25 mouse cellular contexts compared by ENCODE assay signal in genomic region chr5:24486738-24487137, GRCm38 (mm10). TPM values are rescaled to one million over a fixed set of nuclear protein-coding genes. Genes with fewer than 3 reads are reported as not detected.
DNase-seq lines count a peak whose midpoint lies in the region; ATAC-seq and TF ChIP-seq lines count a peak whose summit lies in the region.
"Had no signal": no experiment of that assay in that cellular context is flagged by ENCODE, and none has a peak within 500 bp of the region (broad histone marks: within the 10 kb centered on the region; RNA-seq: fewer than 3 reads in every experiment).

No protein-coding gene starts in this region.

- TF ChIP-seq EP300 in heart, adult 2 months (IDR thresholded peaks at IDR 0.05; ENCODE audit: insufficient read depth, low read depth, low read length) = no peak

- 89% methylated on average over 5 of the region's 5 CpGs for WGBS in heart, adult 2 months
- 69% methylated on average over 5 of the region's 5 CpGs for WGBS in hindbrain, postnatal 0 days
- 86% methylated on average over 5 of the region's 5 CpGs for WGBS in hindbrain, embryonic 10.5 days

- no peaks in the 10 kb centered on the region for H3K27me3 ChIP-seq in heart, adult 2 months (ENCODE audit: control insufficient read depth, insufficient read depth, low read length)
- H3K27me3 ChIP-seq in hindbrain, postnatal 0 days (ENCODE audit: insufficient read depth, low read length) = no peaks in the 10 kb centered on the region
- peaks cover 34% of the 10 kb centered on the region for H3K27me3 ChIP-seq in hindbrain, embryonic 10.5 days (ENCODE audit: insufficient read depth, poor library complexity, severe bottlenecking)
- H3K27me3 ChIP-seq: CH12.LX; embryonic facial prominence, embryonic 15.5 days; Patski had no signal

- no peak overlapping the region for H3K9ac ChIP-seq in heart, adult 2 months (ENCODE audit: low read depth, low read length)
- no peak overlapping the region for H3K9ac ChIP-seq in hindbrain, postnatal 0 days (replicated peaks; ENCODE audit: low read length)
- H3K9ac ChIP-seq: embryonic facial prominence, embryonic 12.5 days; embryonic facial prominence, embryonic 15.5 days; forebrain, embryonic 12.5 days; forebrain, embryonic 15.5 days; heart, embryonic 12.5 days; heart, embryonic 15.5 days; hindbrain, embryonic 14.5 days had no signal

- no peak for TF ChIP-seq CTCF in heart, adult 2 months (IDR thresholded peaks at IDR 0.05)
- no peak for TF ChIP-seq CTCF in hindbrain, postnatal 0 days (IDR thresholded peaks at IDR 0.05; ENCODE audit: low read depth)

- intact Hi-C loops in heart, adult 2 months (cut with DNase I) = loop anchor here (2.0 to 5.0 kb wide), 2 partner anchors 69 to 164 kb away; no protein-coding TSS in a partner anchor
- intact Hi-C loops in heart, postnatal 10 days (cut with DNase I) = loop anchor here (5.0 to 10.0 kb wide), 2 partner anchors 166 to 222 kb away; no protein-coding TSS in a partner anchor

- H3K4me1 ChIP-seq in heart, adult 2 months (ENCODE audit: control insufficient read depth, insufficient read depth, low read length) = peaks cover 3% of the 10 kb centered on the region
- peaks cover 20% of the 10 kb centered on the region for H3K4me1 ChIP-seq in hindbrain, postnatal 0 days (ENCODE audit: insufficient read depth, low read length)
- H3K4me1 ChIP-seq in hindbrain, embryonic 10.5 days (replicated peaks) = peaks cover 57% of the 10 kb centered on the region

- no peaks in the 10 kb centered on the region for H3K36me3 ChIP-seq in heart, adult 2 months (ENCODE audit: control insufficient read depth, insufficient read depth, low read length)
- H3K36me3 ChIP-seq in hindbrain, postnatal 0 days (ENCODE audit: insufficient read depth, low read length) = peaks cover 49% of the 10 kb centered on the region
- H3K36me3 ChIP-seq in hindbrain, embryonic 10.5 days = peaks cover 97% of the 10 kb centered on the region

- peak overlapping the region; percentile 13; the same call in 1 of the 2 replicates for H3K27ac ChIP-seq in heart, adult 2 months
- peak overlapping the region; percentile 27; the same call in 1 of the 2 replicates for H3K27ac ChIP-seq in hindbrain, postnatal 0 days
- no peak overlapping the region for H3K27ac ChIP-seq in hindbrain, embryonic 10.5 days
- H3K27ac ChIP-seq: embryonic facial prominence, embryonic 12.5 days; embryonic facial prominence, embryonic 15.5 days; forebrain, embryonic 12.5 days; forebrain, embryonic 15.5 days; heart, embryonic 15.5 days; hindbrain, embryonic 14.5 days had no signal

- no peak overlapping the region for H3K4me3 ChIP-seq in heart, adult 2 months
- no peak overlapping the region for H3K4me3 ChIP-seq in hindbrain, postnatal 0 days (ENCODE audit: low read length)
- no peak overlapping the region for H3K4me3 ChIP-seq in hindbrain, embryonic 10.5 days
- H3K4me3 ChIP-seq: embryonic facial prominence, embryonic 12.5 days; embryonic facial prominence, embryonic 15.5 days; forebrain, embryonic 12.5 days; forebrain, embryonic 15.5 days; heart, embryonic 12.5 days; heart, embryonic 15.5 days had no signal

- no peaks in the 10 kb centered on the region for H3K79me2 ChIP-seq in heart, adult 2 months (replicated peaks; ENCODE audit: control insufficient read depth, insufficient read depth, low read length)

- H3K9me3 ChIP-seq in hindbrain, postnatal 0 days (ENCODE audit: low read length) = no peaks in the 10 kb centered on the region
- H3K9me3 ChIP-seq in hindbrain, embryonic 10.5 days = no peaks in the 10 kb centered on the region
- H3K9me3 ChIP-seq: embryonic facial prominence, embryonic 12.5 days; embryonic facial prominence, embryonic 15.5 days; forebrain, embryonic 12.5 days; forebrain, embryonic 15.5 days; G1E; heart, embryonic 12.5 days; heart, embryonic 15.5 days had no signal

- no peak for TF ChIP-seq POLR2A in heart, adult 2 months (IDR thresholded peaks at IDR 0.05; ENCODE audit: insufficient read depth, low read depth, low read length)

- no peak overlapping the region for H3K4me2 ChIP-seq in hindbrain, postnatal 0 days (ENCODE audit: low read depth, low read length)
- H3K4me2 ChIP-seq: embryonic facial prominence, embryonic 12.5 days; embryonic facial prominence, embryonic 15.5 days; forebrain, embryonic 12.5 days; forebrain, embryonic 15.5 days; heart, embryonic 12.5 days; heart, embryonic 15.5 days; hindbrain, embryonic 14.5 days had no signal

- ATAC-seq in hindbrain, postnatal 0 days = no peak
- ATAC-seq: forebrain, embryonic 15.5 days; intestine, embryonic 16.5 days had no signal

- DNase-seq in cerebellum, adult 9-10 months = peak; percentile 60
- no peak for DNase-seq in cerebellum, adult 11 months
- no peak for DNase-seq in heart, adult 2 months
- DNase-seq in heart, postnatal 10 days = no peak
- no peak for DNase-seq in hindbrain, postnatal 0 days (ENCODE audit: low spot score)
- DNase-seq in hindbrain, embryonic 10.5 days (ENCODE audit: low spot score) = no peak
- peak; percentile 68 for DNase-seq in brain, adult 2 months (ENCODE audit: low read depth, low spot score)

RNA-seq across cellular contexts. Expression of gene Agap3, which starts 34.8 kb away (rescaled TPM):
- 100 to 1,000 TPM in 1 of 2 experiments, 10 to 100 TPM in 1; 88.4 to 103 TPM for total RNA-seq in heart, adult 2 months (2021)
- 78.1 and 102 TPM in 2 replicates for polyA plus RNA-seq in heart, adult 2 months (2012; rRNA removed)
- total RNA-seq in heart, postnatal 10 days (2021) = 10 to 100 TPM; 83.1 to 84.8 TPM
- 277 and 287 TPM in 2 replicates for total RNA-seq in hindbrain, postnatal 0 days (2014; rRNA removed)
- 112 and 121 TPM in 2 replicates for polyA plus RNA-seq in hindbrain, postnatal 0 days (2015; fragmentation: Nextera tagmentation; extraction: Ambion mirVana)
- polyA plus RNA-seq in hindbrain, embryonic 10.5 days (2016; fragmentation: Nextera tagmentation; extraction: Ambion mirVana) = 31.9 and 36.5 TPM in 2 replicates

RNA-seq across cellular contexts. Expression of gene Tmub1, which starts 39.1 kb away (rescaled TPM):
- 10 to 100 TPM; 10.4 to 13.9 TPM for total RNA-seq in heart, adult 2 months (2021)
- polyA plus RNA-seq in heart, adult 2 months (2012; rRNA removed) = 28.5 and 34.0 TPM in 2 replicates
- 10 to 100 TPM in 1 of 2 experiments, 1 to 10 TPM in 1; 9.6 to 10.7 TPM for total RNA-seq in heart, postnatal 10 days (2021)
- 74.6 and 78.4 TPM in 2 replicates for total RNA-seq in hindbrain, postnatal 0 days (2014; rRNA removed)
- polyA plus RNA-seq in hindbrain, postnatal 0 days (2015; fragmentation: Nextera tagmentation; extraction: Ambion mirVana) = 50.0 and 51.2 TPM in 2 replicates
- 32.7 and 38.4 TPM in 2 replicates for polyA plus RNA-seq in hindbrain, embryonic 10.5 days (2016; fragmentation: Nextera tagmentation; extraction: Ambion mirVana)

RNA-seq across cellular contexts. Expression of gene Gbx1, which starts 40.3 kb away (rescaled TPM):
- not detected for total RNA-seq in heart, adult 2 months (2021)
- 0.06 TPM in 1 of 2 replicates, not detected in the other for polyA plus RNA-seq in heart, adult 2 months (2012; rRNA removed)
- total RNA-seq in heart, postnatal 10 days (2021) = under 1 TPM in 1 of 2 experiments, not detected in 1; 0.10 TPM
- total RNA-seq in hindbrain, postnatal 0 days (2014; rRNA removed) = 6.5 and 11.3 TPM in 2 replicates
- polyA plus RNA-seq in hindbrain, postnatal 0 days (2015; fragmentation: Nextera tagmentation; extraction: Ambion mirVana) = 4.1 and 4.4 TPM in 2 replicates
- 1.3 and 1.5 TPM in 2 replicates for polyA plus RNA-seq in hindbrain, embryonic 10.5 days (2016; fragmentation: Nextera tagmentation; extraction: Ambion mirVana)
- total RNA-seq: adrenal gland, adult 18-20 months; adrenal gland, postnatal 36 days; common myeloid progenitor, adult 5-6 weeks; G1E; gastrocnemius, postnatal 10 days; heart, postnatal 14 days; heart, postnatal 4 days had no signal
- polyA plus RNA-seq: embryonic facial prominence, embryonic 15.5 days; heart, embryonic 12.5 days; heart, embryonic 15.5 days; Patski had no signal

RNA-seq across cellular contexts. Expression of gene Fastk, which starts 41.7 kb away (rescaled TPM):
- 100 to 1,000 TPM; 287 to 328 TPM for total RNA-seq in heart, adult 2 months (2021)
- 609 and 613 TPM in 2 replicates for polyA plus RNA-seq in heart, adult 2 months (2012; rRNA removed)
- total RNA-seq in heart, postnatal 10 days (2021) = 100 to 1,000 TPM; 207 to 209 TPM
- total RNA-seq in hindbrain, postnatal 0 days (2014; rRNA removed) = 200 and 203 TPM in 2 replicates
- 99.2 and 101 TPM in 2 replicates for polyA plus RNA-seq in hindbrain, postnatal 0 days (2015; fragmentation: Nextera tagmentation; extraction: Ambion mirVana)
- polyA plus RNA-seq in hindbrain, embryonic 10.5 days (2016; fragmentation: Nextera tagmentation; extraction: Ambion mirVana) = 114 and 127 TPM in 2 replicates

RNA-seq across cellular contexts. Expression of gene Asb10, which starts 54.0 kb away (rescaled TPM):
- total RNA-seq in heart, adult 2 months (2021) = 10 to 100 TPM; 80.8 to 93.5 TPM
- polyA plus RNA-seq in heart, adult 2 months (2012; rRNA removed) = 138 and 163 TPM in 2 replicates
- 10 to 100 TPM; 41.9 to 47.0 TPM for total RNA-seq in heart, postnatal 10 days (2021)
- total RNA-seq in hindbrain, postnatal 0 days (2014; rRNA removed) = 0.10 TPM in 1 of 2 replicates, not detected in the other
- 0.16 and 0.21 TPM in 2 replicates for polyA plus RNA-seq in hindbrain, postnatal 0 days (2015; fragmentation: Nextera tagmentation; extraction: Ambion mirVana)
- 0.17 TPM in 1 of 2 replicates, not detected in the other for polyA plus RNA-seq in hindbrain, embryonic 10.5 days (2016; fragmentation: Nextera tagmentation; extraction: Ambion mirVana)
- total RNA-seq: CH12.LX, G1E had no signal
- polyA plus RNA-seq: G1E; inflammation-experienced regulatory T-cells, adult 6 months; Patski had no signal

Comparison
In these comparisons a context has a peak if more than half of its experiments do, and no peak if none do; other contexts are left out.
1. DNase-seq: peak in cerebellum, adult 9-10 months (single experiment) and brain, adult 2 months (single experiment); none in cerebellum, adult 11 months (single experiment), heart, adult 2 months (0 of 2), heart, postnatal 10 days (0 of 2), hindbrain, postnatal 0 days (single experiment) and hindbrain, embryonic 10.5 days (single experiment).